Mouse (Mus musculus): ENCODE measurements around the gene Pdxk. TPM values are rescaled to one million over a fixed set of nuclear protein-coding genes. Genes with fewer than 3 reads are reported as not detected.
A peak's percentile ranks its signal among the peaks of the same experiment; 100 is the strongest.

The Pdxk gene
- polyA plus RNA-seq, 1 experiment from 2014 or later, result 11.8 TPM

- Histone ChIP-seq H3K27me3 (replicated peaks) (no peaks in the 10 kb centered on the region), H3K4me2 (peak overlapping the region; percentile 21; the same call in 1 of the 2 replicates), H3K4me3 (replicated peaks) (no peak overlapping the region), H3K4me1 (no peaks in the 10 kb centered on the region), H3K27ac (peak overlapping the region; percentile 28; the same call in 1 of the 2 replicates), H3K9ac (no peak overlapping the region), H3K36me3 (no peaks in the 10 kb centered on the region), H3K9me3 (no peaks in the 10 kb centered on the region)
- WGBS, result 44% methylated on average over 15 of the region's 15 CpGs
- ATAC-seq (ENCODE audit: insufficient read depth, low FRiP score, low read depth), result peak; percentile 35; the same call in 1 of the 2 replicates
Measured at GRCm38 (mm10) chr10:78470582-78471313, 6.0 kb upstream of the Pdxk start.

DNA sequence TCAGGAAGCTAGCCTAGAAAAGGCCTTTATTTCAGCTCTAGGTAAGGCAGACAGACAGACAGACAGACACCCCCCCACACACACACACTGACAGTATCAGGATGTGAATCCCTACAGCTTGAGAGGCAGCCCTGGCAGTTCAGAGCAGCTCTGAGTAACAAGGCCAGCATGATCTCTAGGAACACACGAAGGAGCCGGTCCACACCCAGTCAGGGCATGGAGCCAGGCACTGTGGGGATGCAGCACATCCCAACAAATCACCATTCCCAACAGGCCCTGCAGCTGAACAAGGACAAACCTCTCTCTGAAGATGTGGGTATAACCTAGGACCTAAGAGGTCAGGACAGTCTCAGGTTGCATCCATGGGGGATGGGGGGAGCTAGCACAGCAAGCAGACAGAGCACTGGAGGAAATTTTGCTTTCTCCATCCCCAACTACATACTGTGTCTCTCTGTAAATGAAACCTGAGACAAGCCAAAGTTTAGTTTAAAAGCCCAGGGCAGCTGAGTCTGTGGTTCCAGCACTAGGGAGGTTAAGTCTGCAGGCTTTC, 3.1 kb upstream of the Pdxk start:
- H3K27me3 ChIP-seq (replicated peaks), result no peaks in the 10 kb centered on the region
- no peak for ATAC-seq (ENCODE audit: insufficient read depth, low FRiP score, low read depth)
- H3K9ac ChIP-seq, result no peak overlapping the region
- peaks cover 12% of the 10 kb centered on the region; the same call in 1 of the 2 replicates for H3K4me1 ChIP-seq
- no peaks in the 10 kb centered on the region for H3K9me3 ChIP-seq
- H3K4me3 ChIP-seq (replicated peaks), result no peak overlapping the region
- H3K4me2 ChIP-seq, result no peak overlapping the region
- H3K36me3 ChIP-seq, result no peaks in the 10 kb centered on the region
- 34% methylated on average over 2 of the region's 2 CpGs for WGBS
- no peak overlapping the region for H3K27ac ChIP-seq

GRCm38 (mm10) chr10:78466647-78467046, 1.9 kb upstream of the Pdxk start:
- H3K9ac ChIP-seq, result no peak overlapping the region
- H3K4me1 ChIP-seq, result peaks cover 12% of the 10 kb centered on the region; the same call in 1 of the 2 replicates
- no peak for ATAC-seq (ENCODE audit: insufficient read depth, low FRiP score, low read depth)
- no peaks in the 10 kb centered on the region for H3K36me3 ChIP-seq
- H3K9me3 ChIP-seq, result no peaks in the 10 kb centered on the region
- no peak overlapping the region for H3K4me3 ChIP-seq (replicated peaks)
- WGBS, result 83% methylated on average over 9 of the region's 9 CpGs
- H3K4me2 ChIP-seq, result no peak overlapping the region
- H3K27me3 ChIP-seq (replicated peaks), result no peaks in the 10 kb centered on the region
- H3K27ac ChIP-seq, result no peak overlapping the region

DNA sequence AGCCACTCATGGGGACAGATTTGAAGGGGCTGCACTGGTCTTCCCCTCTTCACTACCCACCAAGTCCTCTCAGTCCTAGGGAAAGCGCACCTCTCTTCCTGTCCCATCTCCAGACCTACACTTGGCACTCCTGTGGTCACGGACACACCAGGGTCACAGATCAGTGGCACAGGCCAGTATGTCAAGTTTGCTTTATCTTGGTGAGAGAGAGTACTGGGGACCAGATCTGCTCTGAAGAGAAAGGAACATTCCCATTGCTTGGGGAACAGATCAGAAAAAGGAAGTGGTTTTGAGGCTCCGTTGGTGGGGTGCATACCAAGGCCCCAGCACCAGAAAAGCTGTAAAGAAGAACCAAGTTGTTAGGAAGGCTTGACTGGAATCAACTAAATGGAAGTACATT, 697 bp upstream of the Pdxk start:
- Histone ChIP-seq H3K27me3 (replicated peaks) (no peaks in the 10 kb centered on the region), H3K9ac (no peak overlapping the region), H3K4me2 (peak overlapping the region; percentile 100), H3K4me1 (peaks cover 12% of the 10 kb centered on the region; the same call in 1 of the 2 replicates), H3K36me3 (no peaks in the 10 kb centered on the region), H3K4me3 (replicated peaks) (no peak overlapping the region), H3K27ac (no peak overlapping the region; the same call in 1 of the 2 replicates), H3K9me3 (no peaks in the 10 kb centered on the region)
- 76% methylated on average over 3 of the region's 3 CpGs for WGBS
- no peak for ATAC-seq (ENCODE audit: insufficient read depth, low FRiP score, low read depth)

GRCm38 (mm10) chr10:78464201-78464791, 479 bp downstream of the Pdxk start:
- H3K36me3 ChIP-seq, result no peaks in the 10 kb centered on the region
- no peaks in the 10 kb centered on the region for H3K27me3 ChIP-seq (replicated peaks)
- H3K9ac ChIP-seq, result peak overlapping the region; percentile 69
- no peaks in the 10 kb centered on the region for H3K9me3 ChIP-seq
- WGBS, result under 1% methylated on average over 32 of the region's 32 CpGs
- H3K4me2 ChIP-seq, result peak overlapping the region; percentile 100
- peak overlapping the region; percentile 74 for H3K4me3 ChIP-seq (replicated peaks)
- H3K4me1 ChIP-seq, result peaks cover 12% of the 10 kb centered on the region; the same call in 1 of the 2 replicates
- no peak; the same call in 1 of the 2 replicates for ATAC-seq (ENCODE audit: insufficient read depth, low FRiP score, low read depth)
- peak overlapping the region; percentile 44; the same call in 1 of the 2 replicates for H3K27ac ChIP-seq

- ATAC-seq (ENCODE audit: insufficient read depth, low FRiP score, low read depth), result no peak
Measured at GRCm38 (mm10) chr10:78463769-78464167, 1.0 kb downstream of the Pdxk start.

DNA sequence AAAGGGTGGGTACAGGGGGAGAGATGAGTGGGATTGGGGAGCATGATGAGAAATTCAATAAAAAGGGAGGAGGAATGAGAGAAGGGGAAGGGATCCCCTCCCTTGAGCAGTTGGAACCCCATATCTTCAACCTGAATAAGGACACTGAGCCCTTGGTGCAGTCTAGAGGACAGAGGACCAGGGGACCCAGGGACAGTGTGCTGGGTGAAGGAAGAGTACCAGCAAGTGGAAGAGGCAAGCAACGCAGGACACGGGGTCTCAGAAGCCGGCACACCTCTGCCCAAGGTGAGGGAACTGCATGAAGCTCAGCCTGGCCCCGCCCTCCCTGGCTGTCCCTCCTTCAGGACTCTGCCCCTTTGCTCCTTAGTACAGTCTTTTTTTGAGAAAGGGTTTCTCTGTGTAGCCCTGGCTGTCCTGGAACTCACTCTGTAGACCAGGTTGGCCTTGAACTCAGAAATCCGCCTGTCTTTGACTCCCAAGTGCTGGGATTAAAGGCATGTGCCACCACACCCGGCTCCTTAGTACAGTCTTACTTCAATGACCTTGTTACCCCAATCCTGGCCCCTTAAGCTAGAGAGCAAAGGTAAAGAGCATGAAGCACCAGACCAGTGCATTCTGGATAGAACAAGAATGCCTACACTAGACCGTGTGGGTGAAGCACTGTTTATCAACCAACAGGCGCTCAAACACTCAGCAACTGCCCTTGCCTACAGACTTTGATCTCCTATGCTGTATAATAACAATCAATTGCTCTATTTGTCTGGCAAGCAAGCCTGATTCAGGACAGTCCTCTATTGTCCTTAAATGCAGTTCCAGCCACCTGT, 1.6 kb downstream of the Pdxk start:
- Histone ChIP-seq H3K4me3 (replicated peaks) (peak overlapping the region; percentile 74), H3K27me3 (replicated peaks) (no peaks in the 10 kb centered on the region), H3K9ac (no peak overlapping the region), H3K4me1 (peaks cover 14% of the 10 kb centered on the region), H3K4me2 (peak overlapping the region; percentile 100), H3K9me3 (no peaks in the 10 kb centered on the region), H3K36me3 (no peaks in the 10 kb centered on the region), H3K27ac (no peak overlapping the region)
- 72% methylated on average over 8 of the region's 8 CpGs for WGBS
- ATAC-seq (ENCODE audit: insufficient read depth, low FRiP score, low read depth), result no peak

More at GRCm38 (mm10) chr10:78463769-78464167, 1.0 kb downstream of the Pdxk start:
- no peaks in the 10 kb centered on the region for H3K9me3 ChIP-seq
- peak overlapping the region; percentile 74 for H3K4me3 ChIP-seq (replicated peaks)
- peaks cover 12% of the 10 kb centered on the region; the same call in 1 of the 2 replicates for H3K4me1 ChIP-seq
- no peaks in the 10 kb centered on the region for H3K36me3 ChIP-seq
- H3K27me3 ChIP-seq (replicated peaks), result no peaks in the 10 kb centered on the region
- WGBS, result 75% methylated on average over 3 of the region's 3 CpGs
- peak overlapping the region; percentile 100 for H3K4me2 ChIP-seq
- H3K9ac ChIP-seq, result no peak overlapping the region
- H3K27ac ChIP-seq, result no peak overlapping the region

DNA sequence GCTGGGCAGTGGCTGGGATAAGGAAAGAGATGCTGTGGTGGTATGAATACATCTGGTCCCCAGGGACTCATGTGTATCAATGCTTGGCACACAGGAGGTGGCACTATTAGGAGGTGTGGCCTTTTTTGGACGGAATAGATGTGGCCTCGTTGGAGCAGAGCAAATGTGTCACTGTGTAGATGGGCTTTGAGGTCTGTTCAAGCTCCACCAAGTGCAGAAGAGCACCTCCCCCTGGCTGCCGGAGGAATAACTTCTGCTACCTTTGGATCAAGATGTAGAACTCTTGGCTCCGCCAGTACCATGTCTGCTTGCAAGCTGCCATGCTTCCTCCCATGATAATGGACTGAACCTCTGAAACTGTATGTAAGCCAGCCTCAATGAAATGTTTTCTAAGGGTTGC, 3.0 kb downstream of the Pdxk start:
- Histone ChIP-seq H3K27ac (no peak overlapping the region), H3K4me2 (no peak overlapping the region), H3K4me3 (replicated peaks) (no peak overlapping the region), H3K27me3 (replicated peaks) (no peaks in the 10 kb centered on the region), H3K9ac (no peak overlapping the region), H3K4me1 (peaks cover 23% of the 10 kb centered on the region), H3K9me3 (no peaks in the 10 kb centered on the region), H3K36me3 (no peaks in the 10 kb centered on the region)
- ATAC-seq (ENCODE audit: insufficient read depth, low FRiP score, low read depth), result no peak
- 77% methylated on average over 4 of the region's 4 CpGs for WGBS

- Histone ChIP-seq H3K9ac (no peak overlapping the region), H3K4me1 (peaks cover 23% of the 10 kb centered on the region), H3K36me3 (no peaks in the 10 kb centered on the region), H3K27ac (0 out of 2 replicates have a peak overlapping the region, but pooled peaks have one; percentile 4), H3K4me2 (no peak overlapping the region), H3K4me3 (replicated peaks) (no peak overlapping the region), H3K9me3 (no peaks in the 10 kb centered on the region), H3K27me3 (replicated peaks) (no peaks in the 10 kb centered on the region)
- 17% methylated on average over 4 of the region's 5 CpGs for WGBS
- no peak for ATAC-seq (ENCODE audit: insufficient read depth, low FRiP score, low read depth)
Measured at GRCm38 (mm10) chr10:78460463-78460862, 4.3 kb downstream of the Pdxk start.

DNA sequence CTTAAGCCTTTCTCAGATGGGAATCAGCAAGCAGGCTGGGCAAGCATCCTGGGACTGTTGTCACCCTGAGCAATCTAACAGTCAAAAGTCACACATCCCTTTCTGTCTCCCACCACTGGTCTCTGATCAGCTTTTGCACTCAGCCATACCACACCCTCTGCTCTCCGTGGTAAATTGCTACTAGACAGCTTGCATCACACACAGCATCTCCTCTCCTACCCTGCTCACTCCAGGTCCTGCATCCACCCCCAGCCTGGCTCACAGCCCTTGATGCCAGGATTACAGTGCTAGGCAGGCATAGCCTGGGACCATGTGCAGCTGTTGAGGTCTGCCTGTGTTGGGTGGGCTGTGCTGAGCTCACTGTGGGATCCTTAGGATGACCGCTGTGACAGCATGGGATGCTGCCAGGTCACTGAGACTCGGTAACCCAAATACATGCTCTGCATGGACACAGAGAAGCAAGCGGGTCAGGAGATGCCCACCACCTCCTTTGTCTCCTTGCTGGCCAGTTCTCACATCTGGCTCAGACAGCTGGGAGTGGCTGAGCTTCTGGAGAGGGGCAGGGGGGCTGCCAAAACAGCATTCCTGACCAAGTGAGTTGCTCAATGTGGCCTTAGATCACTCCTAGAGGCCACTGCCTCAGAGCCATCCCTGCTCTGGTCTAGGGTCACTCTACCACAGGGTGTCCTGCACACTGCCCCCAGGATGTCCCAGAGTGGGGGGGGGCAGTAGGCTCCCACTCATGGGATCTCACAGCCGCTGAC, 6.2 kb downstream of the Pdxk start:
- Histone ChIP-seq H3K36me3 (no peaks in the 10 kb centered on the region), H3K27ac (peak overlapping the region; percentile 35; the same call in 1 of the 2 replicates), H3K9me3 (no peaks in the 10 kb centered on the region), H3K27me3 (replicated peaks) (no peaks in the 10 kb centered on the region), H3K9ac (no peak overlapping the region), H3K4me3 (replicated peaks) (no peak overlapping the region), H3K4me1 (peaks cover 13% of the 10 kb centered on the region), H3K4me2 (no peak overlapping the region)
- ATAC-seq (ENCODE audit: insufficient read depth, low FRiP score, low read depth), result no peak
- 68% methylated on average over 5 of the region's 5 CpGs for WGBS
